Mouse (Mus musculus): ENCODE data around the gene Rreb1. TPM values are rescaled to one million over a fixed set of nuclear protein-coding genes. Genes with fewer than 3 reads are reported as not detected.
"Not testable (repeated sequence)": the region's sequence is repeated elsewhere in the genome, so short reads cannot be mapped to it uniquely, and the experiment has no call there.

Gene Rreb1
- total RNA-seq, 2 experiments from 2014 or later, result 36.2 to 48.7 TPM

DNA sequence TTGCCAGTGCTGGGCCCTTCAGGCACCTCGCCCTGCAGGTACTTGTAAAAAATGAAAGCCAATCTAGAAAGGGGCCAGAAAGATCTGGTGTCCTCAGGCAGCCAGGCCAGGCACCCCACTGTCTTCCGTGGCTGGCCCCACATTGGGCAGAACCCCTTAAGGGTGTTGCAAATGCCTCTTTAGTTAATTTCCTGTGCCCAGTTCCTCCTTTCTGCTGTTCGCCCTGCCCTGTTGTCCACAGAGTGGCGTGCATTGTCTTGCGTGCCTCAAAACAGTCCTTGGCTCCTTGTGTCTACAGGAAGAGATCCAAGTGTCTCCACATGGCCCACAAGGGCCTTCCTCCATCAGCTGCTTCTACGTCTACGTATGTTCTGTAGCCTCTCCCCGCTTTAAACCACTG lies 55.3 kb downstream of the Rreb1 start:
- intact Hi-C loops (cut with DNase I), result no loop called here
- H3K27ac ChIP-seq, result no peak overlapping the region
- no peak overlapping the region for H3K4me3 ChIP-seq
- TF ChIP-seq CTCF (IDR thresholded peaks at IDR 0.05), result no peak
- no peak for DNase-seq (ENCODE audit: extremely low spot score in 1 of 2, low spot score in 2 of 2)

- no peak for TF ChIP-seq CTCF (IDR thresholded peaks at IDR 0.05)
- Histone ChIP-seq H3K27ac (no peak overlapping the region), H3K4me3 (no peak overlapping the region)
- intact Hi-C loops (cut with DNase I), result no loop called here
- no peak for DNase-seq (ENCODE audit: extremely low spot score in 1 of 2, low spot score in 2 of 2)
Observed at GRCm38 (mm10) chr13:37835296-37835695, 57.1 kb downstream of the Rreb1 start.

GRCm38 (mm10) chr13:37835811-37836210 lies 57.6 kb downstream of the Rreb1 start:
- intact Hi-C loops (cut with DNase I); DNase-seq (ENCODE audit: extremely low spot score in 1 of 2, low spot score in 2 of 2); H3K27ac ChIP-seq; H3K4me3 ChIP-seq: not testable (repeated sequence)

GRCm38 (mm10) chr13:37837372-37837771 lies 59.2 kb downstream of the Rreb1 start:
- no peak for DNase-seq (ENCODE audit: extremely low spot score in 1 of 2, low spot score in 2 of 2)
- intact Hi-C loops (cut with DNase I), result no loop called here
- Histone ChIP-seq H3K4me3 (no peak overlapping the region), H3K27ac (no peak overlapping the region)
- no peak for TF ChIP-seq CTCF (IDR thresholded peaks at IDR 0.05)

DNA sequence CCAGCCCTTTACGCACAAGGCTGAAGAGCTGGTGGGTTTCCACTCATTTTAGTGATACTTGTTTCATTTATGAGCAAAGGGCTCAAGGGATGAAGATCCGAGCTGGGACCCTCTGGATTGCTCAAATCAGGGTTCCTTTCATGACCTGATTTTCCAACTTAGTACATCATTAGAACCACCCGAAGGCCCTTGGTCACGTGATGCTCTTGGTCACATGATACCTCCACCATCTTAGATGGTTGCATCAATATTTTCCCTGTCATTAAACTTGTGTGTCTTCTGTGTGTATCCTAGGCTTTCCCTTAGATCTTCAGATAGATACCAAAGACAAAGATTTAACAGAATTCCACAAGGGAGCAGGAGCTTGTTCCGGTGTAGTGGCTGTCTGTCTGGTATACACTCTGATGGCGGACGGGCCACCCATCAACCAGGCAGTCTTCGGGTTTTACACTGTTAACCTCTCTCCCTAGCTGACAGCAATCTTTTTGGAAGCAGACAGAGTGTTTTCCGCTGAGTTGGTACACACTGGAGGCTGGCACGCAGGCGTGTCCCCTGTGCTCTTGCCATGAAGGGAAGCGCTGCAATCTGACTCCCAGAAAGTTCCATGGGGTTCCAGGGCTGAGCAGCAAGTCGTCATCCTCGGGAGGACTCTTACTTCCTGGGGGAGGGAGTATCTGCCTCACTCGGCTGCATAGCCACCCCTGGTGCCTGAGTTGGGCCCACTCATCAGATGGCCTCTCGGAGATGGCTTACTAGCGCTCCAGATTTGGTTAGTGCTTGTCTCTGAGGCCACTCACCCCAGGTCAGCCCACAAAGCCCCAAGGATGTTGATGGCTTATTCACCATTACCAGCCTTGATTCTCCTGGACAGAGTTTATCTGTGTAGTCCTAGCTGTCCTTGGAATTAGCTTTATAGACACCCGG lies 60.3 kb downstream of the Rreb1 start:
- no peak overlapping the region for H3K4me3 ChIP-seq
- no peak overlapping the region for H3K27ac ChIP-seq
- DNase-seq (ENCODE audit: extremely low spot score in 1 of 2, low spot score in 2 of 2), result no peak
- intact Hi-C loops (cut with DNase I), result no loop called here
- no peak for TF ChIP-seq CTCF (IDR thresholded peaks at IDR 0.05)

GRCm38 (mm10) chr13:37843241-37843640 lies 65.0 kb downstream of the Rreb1 start:
- no peak for TF ChIP-seq CTCF (IDR thresholded peaks at IDR 0.05)
- DNase-seq (ENCODE audit: extremely low spot score in 1 of 2, low spot score in 2 of 2), result no peak
- intact Hi-C loops (cut with DNase I), result no loop called here
- Histone ChIP-seq H3K4me3 (no peak overlapping the region), H3K27ac (no peak overlapping the region)

DNA sequence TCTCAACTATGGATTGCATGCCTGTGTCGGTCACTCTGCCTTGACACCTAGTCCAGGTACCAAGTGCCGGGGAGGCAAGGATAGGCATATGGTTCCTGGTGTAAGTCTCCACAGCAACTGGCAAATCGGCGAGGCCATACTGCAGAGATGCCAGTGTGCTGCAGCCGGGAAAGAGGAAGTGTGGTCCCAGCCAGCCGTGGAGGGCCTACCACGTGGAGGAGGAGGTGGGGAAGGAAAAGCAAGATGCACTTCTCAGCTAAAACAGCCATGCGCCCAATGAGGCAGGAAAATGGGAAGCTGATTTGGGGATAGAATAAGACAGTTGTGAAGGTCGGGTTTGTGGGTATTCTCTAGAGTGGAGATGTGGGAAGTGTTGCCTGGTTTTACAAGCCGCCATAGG lies 65.6 kb downstream of the Rreb1 start:
- no peak overlapping the region for H3K27ac ChIP-seq
- intact Hi-C loops (cut with DNase I), result no loop called here
- H3K4me3 ChIP-seq, result no peak overlapping the region
- no peak for TF ChIP-seq CTCF (IDR thresholded peaks at IDR 0.05)
- DNase-seq (ENCODE audit: extremely low spot score in 1 of 2, low spot score in 2 of 2), result no peak

- TF ChIP-seq CTCF (IDR thresholded peaks at IDR 0.05), result no peak
- no peak for DNase-seq (ENCODE audit: extremely low spot score in 1 of 2, low spot score in 2 of 2)
- Histone ChIP-seq H3K4me3 (no peak overlapping the region), H3K27ac (no peak overlapping the region)
- intact Hi-C loops (cut with DNase I), result no loop called here
Observed at GRCm38 (mm10) chr13:37845156-37845555, 67.0 kb downstream of the Rreb1 start.

DNA sequence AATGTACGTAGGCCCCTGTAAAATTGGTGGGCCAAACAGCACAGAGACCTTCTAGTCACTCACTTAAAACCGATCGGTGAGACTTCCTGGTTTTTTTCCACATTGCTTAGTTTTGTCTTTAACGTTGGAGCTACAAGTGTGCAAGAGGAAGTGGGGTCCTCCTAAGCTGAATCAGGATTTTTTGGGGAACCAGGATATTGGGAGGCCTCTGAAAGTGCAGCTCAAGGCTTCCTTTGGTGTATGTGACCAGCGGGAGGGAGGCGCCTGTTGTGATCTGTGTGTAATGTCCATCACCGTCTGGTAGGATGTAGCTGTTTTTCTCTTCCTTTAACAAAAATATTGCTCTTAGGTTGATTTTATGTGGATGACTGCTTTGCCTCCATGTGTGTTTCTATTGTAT lies 67.4 kb downstream of the Rreb1 start:
- no peak for DNase-seq (ENCODE audit: extremely low spot score in 1 of 2, low spot score in 2 of 2)
- TF ChIP-seq CTCF (IDR thresholded peaks at IDR 0.05), result no peak
- Histone ChIP-seq H3K27ac (no peak overlapping the region), H3K4me3 (no peak overlapping the region)
- intact Hi-C loops (cut with DNase I), result no loop called here

GRCm38 (mm10) chr13:37846507-37846906 lies 68.3 kb downstream of the Rreb1 start:
- H3K27ac ChIP-seq, result no peak overlapping the region
- intact Hi-C loops (cut with DNase I), result no loop called here
- no peak for TF ChIP-seq CTCF (IDR thresholded peaks at IDR 0.05)
- H3K4me3 ChIP-seq, result no peak overlapping the region
- DNase-seq (ENCODE audit: extremely low spot score in 1 of 2, low spot score in 2 of 2), result no peak

GRCm38 (mm10) chr13:37846962-37847570 lies 68.9 kb downstream of the Rreb1 start:
- Histone ChIP-seq H3K27ac (no peak overlapping the region), H3K4me3 (no peak overlapping the region)
- TF ChIP-seq CTCF (IDR thresholded peaks at IDR 0.05), result no peak
- intact Hi-C loops (cut with DNase I), result no loop called here
- DNase-seq (ENCODE audit: extremely low spot score in 1 of 2, low spot score in 2 of 2), result no peak

- intact Hi-C loops (cut with DNase I), result no loop called here
- H3K4me3 ChIP-seq, result no peak overlapping the region
- DNase-seq (ENCODE audit: extremely low spot score in 1 of 2, low spot score in 2 of 2), result no peak
- no peak for TF ChIP-seq CTCF (IDR thresholded peaks at IDR 0.05)
- H3K27ac ChIP-seq, result no peak overlapping the region
Observed at GRCm38 (mm10) chr13:37847601-37848358, 69.6 kb downstream of the Rreb1 start.
